Mouse (Mus musculus) induced T-regulatory cell, adult 2 months (primary cell): Measurements from ENCODE around the gene Adh5.
"Not testable (repeated sequence)": the region's sequence is repeated elsewhere in the genome, so short reads cannot be mapped to it uniquely, and the experiment has no call there.

Experiments used
- DNase-seq: peaks from one replicate; pipeline ENCODE4 v3.0.0-alpha.2; 2012; ENCODE audit warnings: low read depth

Adh5 gene

GRCm38 (mm10) chr3:138460260-138460659 lies 17.4 kb downstream of the Adh5 start:
- no peak for DNase-seq

- DNase-seq, result no peak
Measured at GRCm38 (mm10) chr3:138461832-138462231, 18.9 kb downstream of the Adh5 start.

GRCm38 (mm10) chr3:138463137-138463536 lies 20.2 kb downstream of the Adh5 start:
- DNase-seq, result peak; percentile 41

- no peak for DNase-seq
Measured at GRCm38 (mm10) chr3:138463807-138464206, 20.9 kb downstream of the Adh5 start.

DNA sequence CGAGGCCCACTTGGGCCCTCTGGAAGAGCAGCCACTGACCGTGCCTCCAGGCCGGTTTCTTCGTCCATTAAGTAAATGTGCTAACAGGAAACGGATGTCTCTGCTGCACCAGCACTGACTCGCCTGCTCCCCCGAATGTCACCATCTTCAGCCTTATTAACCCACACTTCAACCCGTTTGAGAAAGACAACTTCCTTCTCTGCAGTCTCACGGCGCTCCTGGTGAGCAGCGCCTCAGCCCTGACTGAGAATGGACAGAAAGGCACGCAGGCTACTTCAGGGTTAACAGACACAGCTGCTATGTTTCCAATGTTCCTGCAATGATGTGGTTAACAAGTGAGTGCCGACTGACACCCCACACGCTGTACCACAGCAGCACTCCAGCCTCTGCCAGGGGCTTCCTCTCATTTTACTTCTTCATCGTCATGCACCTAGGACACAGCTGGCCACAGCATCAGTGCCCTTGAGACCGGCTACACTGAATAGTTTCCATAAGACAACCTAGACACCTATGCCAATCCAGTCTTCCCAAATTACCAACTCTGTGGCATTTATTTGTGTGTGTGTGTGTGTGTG lies 21.8 kb downstream of the Adh5 start:
- no peak for DNase-seq

DNA sequence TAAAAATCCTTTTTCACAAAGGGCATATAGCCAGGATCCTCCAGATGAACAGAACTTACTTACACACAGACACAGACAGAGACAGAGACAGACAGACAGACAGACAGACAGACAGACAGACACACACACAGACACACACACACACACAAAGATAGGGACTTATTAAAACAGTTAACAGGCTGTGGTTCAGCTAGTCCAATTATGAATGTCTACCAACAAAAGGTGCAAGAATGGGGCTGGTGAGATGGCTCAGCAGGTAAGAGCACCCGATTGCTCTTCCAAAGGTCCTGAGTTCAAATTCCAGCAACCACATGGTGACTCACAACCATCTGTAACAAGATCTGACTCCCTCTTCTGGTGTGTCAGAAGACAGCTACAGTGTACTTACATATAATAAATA lies 23.8 kb downstream of the Adh5 start:
- not testable (repeated sequence) for DNase-seq

GRCm38 (mm10) chr3:138471066-138471465 lies 28.2 kb downstream of the Adh5 start:
- no peak for DNase-seq

GRCm38 (mm10) chr3:138479489-138479888 lies 36.6 kb downstream of the Adh5 start:
- DNase-seq, result no peak

DNA sequence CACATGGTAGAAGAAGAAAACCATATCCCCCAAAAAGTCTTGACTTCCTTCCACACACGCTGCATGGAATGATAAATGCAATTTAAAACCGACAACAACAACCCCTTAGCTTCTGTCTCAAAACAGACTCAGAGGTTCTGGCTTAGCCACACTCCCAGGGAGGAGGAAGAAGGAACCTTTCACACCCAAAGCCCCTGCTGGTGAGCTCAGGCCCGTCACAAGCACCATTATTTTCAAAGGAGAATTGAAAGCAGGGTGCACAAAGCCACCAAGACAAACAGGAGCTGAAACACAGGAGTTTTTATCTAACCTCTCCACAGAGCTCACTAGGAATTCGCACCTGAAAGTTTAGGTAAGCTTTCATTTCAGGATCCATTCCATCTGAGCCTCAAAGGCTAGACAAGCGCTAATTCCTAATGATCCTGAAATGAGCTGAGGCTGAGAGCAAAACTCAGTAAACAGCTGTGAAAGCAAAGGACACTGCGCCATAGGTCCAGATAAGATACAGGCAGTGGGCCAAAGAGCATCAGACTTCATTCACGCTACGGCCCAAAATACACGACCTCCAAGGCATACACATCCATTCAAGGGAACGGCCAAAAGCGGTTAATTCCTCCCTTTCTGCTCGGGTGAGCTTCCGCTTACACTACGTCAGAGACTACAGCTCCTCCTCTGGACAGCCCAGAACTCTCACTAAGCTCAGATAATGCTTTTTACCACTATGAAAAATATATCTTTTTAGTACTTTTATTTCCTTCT lies 38.8 kb downstream of the Adh5 start:
- no peak for DNase-seq

- DNase-seq, result no peak
Measured at GRCm38 (mm10) chr3:138483240-138483639, 40.3 kb downstream of the Adh5 start.

DNA sequence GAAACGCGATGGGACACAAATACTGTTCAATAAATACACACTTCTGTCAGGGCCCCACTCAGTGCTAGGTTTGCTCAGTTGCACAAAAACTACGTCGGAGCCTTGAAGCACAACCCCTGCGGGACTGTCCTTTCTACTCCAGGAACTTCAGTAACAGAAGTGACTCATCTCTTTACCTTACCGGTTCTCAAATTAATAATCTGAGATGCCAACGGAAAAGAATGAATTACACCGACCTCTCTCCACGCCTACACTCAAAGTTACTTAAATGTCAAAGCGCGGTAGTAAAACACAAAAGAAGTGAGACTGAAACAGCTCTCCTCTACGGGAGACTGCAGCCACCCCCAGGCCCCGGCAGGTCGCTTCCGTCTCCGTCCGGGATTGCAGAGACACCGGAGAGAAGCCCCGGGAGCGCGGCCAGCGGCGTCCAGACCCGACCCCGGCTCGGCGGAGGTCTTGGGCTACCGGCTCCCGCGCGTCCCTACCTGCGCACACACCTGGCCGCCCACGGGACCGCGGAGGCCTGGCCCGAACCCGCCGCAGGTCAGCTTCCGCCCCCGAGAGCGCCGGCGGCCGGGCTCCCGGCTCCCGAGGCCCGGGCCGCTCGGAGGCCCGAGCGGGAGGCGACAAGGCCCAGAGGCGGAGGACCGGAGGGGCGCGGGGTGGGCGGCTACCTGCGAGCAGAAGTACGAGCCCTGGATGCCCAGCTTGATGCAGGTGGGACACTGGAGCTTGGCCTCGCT lies 45.9 kb downstream of the Adh5 start:
- peak; percentile 69 for DNase-seq

GRCm38 (mm10) chr3:138489327-138490033 lies 46.6 kb downstream of the Adh5 start, which contains the start of gene Metap1:
Gene Metap1 (minus strand): TSS chr3:138489515.
- DNase-seq, result peak; percentile 96

GRCm38 (mm10) chr3:138490034-138490337 lies 47.1 kb downstream of the Adh5 start:
- DNase-seq, result peak; percentile 34

DNA sequence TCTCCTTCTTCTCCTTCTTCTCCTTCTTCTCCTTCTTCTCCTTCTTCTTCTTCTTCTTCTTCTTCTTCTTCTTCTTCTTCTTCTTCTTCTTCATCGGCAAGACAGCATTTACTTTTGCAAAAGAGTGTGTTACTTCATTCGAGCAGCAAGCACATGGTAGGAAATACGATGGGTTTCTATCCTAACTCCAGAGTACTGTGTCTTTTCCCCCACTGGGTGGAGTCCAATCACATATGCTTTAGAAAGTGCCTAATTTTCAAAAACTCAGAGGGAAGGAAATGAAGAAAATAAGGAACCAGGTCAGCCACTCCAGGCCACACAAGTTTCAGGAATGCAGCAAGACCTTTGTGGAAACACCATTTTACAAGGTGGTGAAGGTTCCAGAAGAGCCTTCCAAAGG lies 50.8 kb downstream of the Adh5 start:
- no peak for DNase-seq

GRCm38 (mm10) chr3:138494565-138494964 lies 51.7 kb downstream of the Adh5 start:
- no peak for DNase-seq

DNA sequence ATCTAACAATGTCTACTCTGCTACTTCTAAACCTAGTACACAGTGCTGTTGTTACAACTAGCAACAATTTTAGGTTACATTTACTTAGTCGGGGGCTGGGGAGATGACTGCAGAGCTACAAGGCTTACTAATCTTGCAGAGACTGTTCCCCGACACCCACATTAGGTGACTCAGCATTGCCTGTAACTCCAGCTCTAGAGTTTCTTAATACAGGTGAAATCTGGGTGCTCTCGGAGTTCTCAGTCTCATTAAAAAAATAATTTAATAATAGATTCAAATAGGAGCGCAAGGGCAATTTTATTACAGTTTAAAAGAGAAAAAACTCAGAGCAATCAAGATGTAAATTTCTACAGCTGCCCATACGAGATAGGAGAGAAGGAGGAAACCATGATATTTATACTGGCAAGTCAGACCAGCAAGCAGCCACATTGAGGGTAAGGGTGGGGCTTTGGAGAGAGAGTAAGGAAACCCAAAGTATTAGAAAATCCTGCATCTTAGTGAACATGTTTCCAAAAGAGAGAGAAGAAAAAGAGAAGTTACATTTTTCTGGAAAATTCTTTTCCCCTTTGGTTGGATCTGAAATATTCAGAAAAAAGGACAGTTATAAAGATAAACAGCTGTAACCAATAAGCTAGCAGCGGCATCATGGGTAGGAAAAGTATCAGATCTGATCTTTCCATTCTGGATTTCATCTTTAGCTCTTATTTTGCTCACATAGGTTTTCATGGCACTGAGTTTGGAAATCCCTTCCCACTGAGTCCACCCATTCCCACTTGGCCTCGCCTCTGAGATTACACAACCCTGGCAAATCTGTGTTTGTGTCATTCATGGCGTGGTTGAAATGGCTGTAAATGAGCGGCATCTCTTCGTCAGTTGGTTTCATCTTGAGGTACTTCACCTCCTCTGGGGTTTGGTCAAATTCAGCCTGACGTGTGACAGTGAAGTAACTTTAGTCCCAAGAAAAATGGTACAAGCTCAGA lies 52.6 kb downstream of the Adh5 start:
- no peak for DNase-seq

DNA sequence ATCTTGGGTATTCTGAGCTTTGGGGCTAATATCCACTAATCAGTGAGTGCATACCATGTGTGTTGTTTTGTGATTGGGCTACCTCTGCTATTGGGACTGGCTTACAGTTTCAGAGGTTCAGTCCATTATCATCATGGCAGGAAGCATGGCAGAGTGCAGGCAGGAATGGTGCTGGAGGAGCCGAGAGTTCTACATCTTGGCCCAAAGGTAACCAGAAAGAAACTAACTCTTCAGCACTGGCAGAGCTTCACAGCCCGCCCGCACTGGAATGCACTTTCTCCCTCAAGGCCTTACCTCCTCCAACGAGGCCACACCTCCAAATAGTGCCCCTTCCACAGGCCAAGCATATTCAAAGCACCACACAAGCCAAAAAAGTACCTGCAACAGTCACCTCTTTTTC lies 55.8 kb downstream of the Adh5 start:
- DNase-seq, result no peak

DNA sequence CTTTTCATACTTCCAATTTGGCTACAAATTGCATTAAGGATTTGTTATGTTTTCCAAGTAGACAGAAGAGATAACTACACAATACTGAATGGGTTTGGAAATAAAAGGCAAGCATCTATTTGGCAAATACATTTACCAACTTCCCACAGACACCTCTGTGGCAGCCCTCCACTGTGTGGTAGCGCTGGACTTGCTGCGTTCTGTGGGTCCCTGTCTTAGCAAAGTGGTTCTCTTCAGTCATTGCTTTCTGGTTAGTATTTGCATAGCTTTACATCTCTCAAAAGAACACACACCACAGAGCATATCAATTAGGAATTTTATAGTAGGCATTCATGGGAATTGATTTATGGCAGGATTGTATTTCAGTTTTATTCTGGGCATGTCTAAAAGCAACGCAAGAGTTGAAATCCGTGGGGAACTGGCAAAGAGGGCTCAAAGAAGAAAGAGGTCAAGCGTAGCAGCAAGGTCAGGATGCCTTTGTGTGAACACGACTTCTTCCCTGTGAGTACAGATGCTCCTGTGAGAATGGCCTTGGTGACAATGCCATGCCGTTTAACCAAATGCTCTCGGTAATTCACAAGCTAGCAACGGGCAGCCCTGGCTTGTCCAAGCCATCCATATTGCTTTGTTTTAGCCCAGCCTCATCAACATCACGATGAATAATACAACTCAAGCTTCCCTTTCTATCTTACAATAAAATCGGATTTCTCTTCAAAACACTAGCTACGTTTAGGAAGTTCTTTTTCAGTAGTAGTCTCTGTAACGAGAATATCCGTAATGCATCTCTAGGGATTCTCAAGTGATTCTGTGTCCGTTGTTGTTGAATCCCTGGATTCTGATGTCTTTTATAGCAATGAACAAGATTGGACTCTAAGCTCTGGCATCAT lies 57.2 kb downstream of the Adh5 start:
- DNase-seq, result no peak

- DNase-seq, result no peak
Measured at GRCm38 (mm10) chr3:138503754-138504153, 60.9 kb downstream of the Adh5 start.
